Mouse (Mus musculus) stomach, embryonic 16.5 days (tissue): ENCODE measurements around the gene Flnb. TPM values are rescaled to one million over a fixed set of nuclear protein-coding genes. Genes with fewer than 3 reads are reported as not detected.

Source experiments
- ATAC-seq: fragments of 200-750 bp; cut with Nextera tagmentation; 2 replicates; pipeline ENCODE4 v1.8.0; 2017; ENCODE audit warnings: moderate number of reproducible peaks, moderate TSS enrichment; ENCODE audit not compliant: insufficient read depth, low FRiP score
- H3K27ac ChIP-seq: fragments of 300-500 bp; sonication (generic); 2 replicates; pipeline ENCODE4 v1.5.1; 2014; ENCODE audit warnings: low read length
- H3K27me3 ChIP-seq: fragments of 300-500 bp; sonication (generic); 2 replicates; pipeline ENCODE4 v1.6.1; 2014; ENCODE audit warnings: low read length, control low read depth, mixed read lengths; ENCODE audit not compliant: control insufficient read depth, insufficient read depth
- H3K36me3 ChIP-seq: fragments of 300-500 bp; sonication (generic); 2 replicates; pipeline ENCODE4 v1.6.1; 2014; ENCODE audit warnings: low read length; ENCODE audit not compliant: control insufficient read depth, insufficient read depth
- H3K4me1 ChIP-seq: fragments of 300-500 bp; sonication (generic); 2 replicates; pipeline ENCODE4 v1.6.1; 2014; ENCODE audit warnings: low read length, control low read depth, mixed read lengths; ENCODE audit not compliant: control insufficient read depth, insufficient read depth
- H3K4me2 ChIP-seq: fragments of 300-500 bp; sonication (generic); 2 replicates; pipeline ENCODE4 v1.6.1; 2014; ENCODE audit warnings: low read depth, low read length, mixed read lengths
- H3K4me3 ChIP-seq: fragments of 300-500 bp; sonication (generic); replicated peaks from 2 replicates; pipeline ENCODE4 v1.5.1; 2014; ENCODE audit warnings: mild to moderate bottlenecking, low read length
- H3K9ac ChIP-seq: fragments of 300-500 bp; sonication (generic); 2 replicates; pipeline ENCODE4 v1.6.1; 2014; ENCODE audit warnings: low read length
- H3K9me3 ChIP-seq: fragments of 300-500 bp; sonication (generic); replicated peaks from 2 replicates; pipeline ENCODE4 v1.6.1; 2016; ENCODE audit warnings: low read length, control low read depth; ENCODE audit not compliant: control insufficient read depth
- WGBS: fragments of 180-500 bp; shearing (Covaris S2); extraction: QIAGEN DNeasy Blood & Tissue Kit; methylation state at CpG from one replicate; pipeline ENCODE4 v1.1.7; 2014; 5-methylcytosine and 5-hydroxymethylcytosine counted together
- polyA plus RNA-seq: library from polyadenylated mRNA; unstranded; fragments of >200 nt; fragmentation: Nextera tagmentation; extraction: Ambion mirVana; gene quantifications from 2 replicates; pipeline ENCODE4 v1.2.1, GENCODE M21; 2015

Flnb gene
- polyA plus RNA-seq, result 25.8 and 26.9 TPM in 2 replicates

GRCm38 (mm10) chr14:7817770-7818462 lies at the start of gene Flnb:
TSS of gene Flnb (plus strand) at chr14:7817957.
- Histone ChIP-seq H3K4me2 (peak within 1 kb of the TSS; percentile 84), H3K9ac (peak within 1 kb of the TSS; percentile 85), H3K36me3 (no peaks in the 10 kb centered on the region), H3K27me3 (no peaks in the 10 kb centered on the region), H3K27ac (peak within 1 kb of the TSS; percentile 79), H3K4me3 (peak within 1 kb of the TSS; percentile 82), H3K9me3 (no peaks in the 10 kb centered on the region), H3K4me1 (peaks cover 33% of the 10 kb centered on the region)
- peak; percentile 96 for ATAC-seq
- WGBS, result under 1% methylated on average over 49 of the region's 49 CpGs

GRCm38 (mm10) chr14:7773714-7774389 lies 43.9 kb upstream of the Flnb start:
- no peaks in the 10 kb centered on the region for H3K9me3 ChIP-seq
- H3K36me3 ChIP-seq, result no peaks in the 10 kb centered on the region
- peak; percentile 53; the same call in 1 of the 2 replicates for ATAC-seq
- peak overlapping the region; percentile 77 for H3K9ac ChIP-seq
- H3K27me3 ChIP-seq, result no peaks in the 10 kb centered on the region
- peak overlapping the region; percentile 60 for H3K4me2 ChIP-seq
- no peaks in the 10 kb centered on the region for H3K4me1 ChIP-seq
- H3K4me3 ChIP-seq, result peak overlapping the region; percentile 62
- H3K27ac ChIP-seq, result peak overlapping the region; percentile 69
- 20% methylated on average over 24 of the region's 24 CpGs for WGBS

GRCm38 (mm10) chr14:7786073-7786472 lies 31.7 kb upstream of the Flnb start:
- Histone ChIP-seq H3K27me3 (no peaks in the 10 kb centered on the region), H3K4me2 (no peak overlapping the region), H3K4me1 (peaks cover 2% of the 10 kb centered on the region; the same call in 1 of the 2 replicates), H3K4me3 (no peak overlapping the region), H3K9ac (no peak overlapping the region), H3K9me3 (no peaks in the 10 kb centered on the region), H3K36me3 (no peaks in the 10 kb centered on the region), H3K27ac (no peak overlapping the region)
- no peak for ATAC-seq
- WGBS, result 38% methylated on average over 13 of the region's 13 CpGs

- Histone ChIP-seq H3K27me3 (peaks cover 4% of the 10 kb centered on the region; the same call in 1 of the 2 replicates), H3K4me1 (peaks cover 11% of the 10 kb centered on the region), H3K9ac (no peak overlapping the region), H3K9me3 (no peaks in the 10 kb centered on the region), H3K4me3 (no peak overlapping the region), H3K27ac (no peak overlapping the region), H3K36me3 (no peaks in the 10 kb centered on the region), H3K4me2 (no peak overlapping the region)
- ATAC-seq, result no peak
- WGBS, result 79% methylated on average over 7 of the region's 7 CpGs
These were observed 28.3 kb upstream of the Flnb start for GRCm38 (mm10) chr14:7789266-7790030.

GRCm38 (mm10) chr14:7791061-7791531 lies 26.7 kb upstream of the Flnb start:
- peak overlapping the region; percentile 39 for H3K4me3 ChIP-seq
- peaks cover 11% of the 10 kb centered on the region for H3K4me1 ChIP-seq
- no peaks in the 10 kb centered on the region for H3K36me3 ChIP-seq
- no peak overlapping the region for H3K27ac ChIP-seq
- H3K4me2 ChIP-seq, result peak overlapping the region; percentile 71
- ATAC-seq, result no peak
- 13% methylated on average over 19 of the region's 19 CpGs for WGBS
- H3K9ac ChIP-seq, result peak overlapping the region; percentile 41
- peaks cover 4% of the 10 kb centered on the region; the same call in 1 of the 2 replicates for H3K27me3 ChIP-seq
- H3K9me3 ChIP-seq, result no peaks in the 10 kb centered on the region

- ATAC-seq, result peak; percentile 87
- peak within 1 kb of the TSS; percentile 71 for H3K4me2 ChIP-seq
- peak within 1 kb of the TSS; percentile 41 for H3K9ac ChIP-seq
- no peak within 1 kb of the TSS for H3K27ac ChIP-seq
- WGBS, result 1% methylated on average over 30 of the region's 30 CpGs
- peaks cover 11% of the 10 kb centered on the region for H3K4me1 ChIP-seq
- H3K9me3 ChIP-seq, result no peaks in the 10 kb centered on the region
- H3K36me3 ChIP-seq, result no peaks in the 10 kb centered on the region
- peaks cover 4% of the 10 kb centered on the region; the same call in 1 of the 2 replicates for H3K27me3 ChIP-seq
- H3K4me3 ChIP-seq, result peak within 1 kb of the TSS; percentile 39
These were observed 26.1 kb upstream of the Flnb start, which contains the start of gene Gm26661 for GRCm38 (mm10) chr14:7791532-7792159. TSS of gene Gm26661 (plus strand) at chr14:7791587.

GRCm38 (mm10) chr14:7795961-7796360 lies 21.8 kb upstream of the Flnb start:
- Histone ChIP-seq H3K27me3 (peaks cover 4% of the 10 kb centered on the region; the same call in 1 of the 2 replicates), H3K36me3 (no peaks in the 10 kb centered on the region), H3K4me2 (no peak overlapping the region), H3K4me1 (peaks cover 11% of the 10 kb centered on the region), H3K9ac (no peak overlapping the region), H3K9me3 (no peaks in the 10 kb centered on the region; the same call in 1 of the 2 replicates), H3K27ac (no peak overlapping the region), H3K4me3 (no peak overlapping the region)
- WGBS, result 76% methylated on average over 4 of the region's 4 CpGs
- no peak for ATAC-seq

GRCm38 (mm10) chr14:7800611-7801010 lies 17.1 kb upstream of the Flnb start:
- Histone ChIP-seq H3K27me3 (no peaks in the 10 kb centered on the region), H3K4me1 (no peaks in the 10 kb centered on the region), H3K9me3 (no peaks in the 10 kb centered on the region; the same call in 1 of the 2 replicates), H3K4me2 (no peak overlapping the region), H3K9ac (no peak overlapping the region), H3K4me3 (no peak overlapping the region), H3K27ac (no peak overlapping the region), H3K36me3 (no peaks in the 10 kb centered on the region)
- ATAC-seq, result no peak
